Mouse (Mus musculus): ENCODE results near the gene 3110001I22Rik. TPM values are rescaled to one million over a fixed set of nuclear protein-coding genes. Genes with fewer than 3 reads are reported as not detected.
"Not testable (repeated sequence)": the region's sequence is repeated elsewhere in the genome, so short reads cannot be mapped to it uniquely, and the experiment has no call there.

The 3110001I22Rik gene
- 8.2 and 9.0 TPM in 2 replicates for polyA plus RNA-seq (2016; fragmentation: Nextera tagmentation; extraction: Ambion mirVana)

DNA sequence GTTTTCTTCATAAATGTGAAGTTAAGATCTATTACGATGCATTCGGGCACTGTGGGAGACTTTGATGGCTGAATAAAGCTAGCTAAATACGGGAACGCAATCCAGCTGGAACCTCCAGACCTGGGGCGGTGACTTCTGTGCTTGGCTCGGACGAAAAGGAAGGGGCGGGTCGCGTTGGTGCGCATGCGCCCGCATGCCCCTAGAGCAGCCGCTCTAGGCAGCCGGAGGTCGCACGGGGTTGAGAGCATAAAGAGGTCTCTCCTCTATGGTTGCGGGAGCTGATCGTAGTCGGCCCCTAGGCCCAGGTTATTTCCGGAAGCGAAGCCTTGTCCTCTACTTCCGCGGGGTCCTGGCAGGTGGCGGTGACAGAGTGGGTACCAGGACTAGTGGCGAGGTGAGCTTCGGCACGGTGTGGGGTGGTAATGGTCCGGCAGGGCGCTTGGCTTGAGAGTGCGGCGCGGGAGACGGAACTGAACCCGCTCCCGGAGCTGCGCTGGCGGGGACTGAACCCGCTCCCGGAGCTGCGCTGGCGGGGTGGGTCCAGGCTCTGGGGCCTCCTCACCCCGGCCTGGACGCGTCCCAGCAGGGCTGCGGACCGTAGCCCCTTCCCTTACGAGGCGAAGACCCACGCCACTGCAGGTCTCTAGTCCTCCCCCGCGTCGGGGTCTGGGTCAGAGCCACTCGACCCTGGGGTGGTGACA lies at the start of gene 3110001I22Rik, which contains the start of gene Bfar:
3110001I22Rik (plus strand) TSS at position 245 of the 701 bp plus-strand sequence.
Bfar (plus strand) TSS at position 174 of the 701 bp plus-strand sequence.
- Histone ChIP-seq H3K36me3 (peaks cover 6% of the 10 kb centered on the region), H3K27ac (no peak within 1 kb of the TSS), H3K4me3 (peak within 1 kb of the TSS; percentile 96), H3K27me3 (replicated peaks) (no peaks in the 10 kb centered on the region), H3K4me2 (replicated peaks) (peak within 1 kb of the TSS; percentile 87), H3K4me1 (peaks cover 15% of the 10 kb centered on the region), H3K9me3 (no peaks in the 10 kb centered on the region), H3K9ac (peak within 1 kb of the TSS; percentile 94)
- WGBS, result under 1% methylated on average over 54 of the region's 54 CpGs
- peak; percentile 93 for ATAC-seq (ENCODE audit: low FRiP score, low read depth)

DNA sequence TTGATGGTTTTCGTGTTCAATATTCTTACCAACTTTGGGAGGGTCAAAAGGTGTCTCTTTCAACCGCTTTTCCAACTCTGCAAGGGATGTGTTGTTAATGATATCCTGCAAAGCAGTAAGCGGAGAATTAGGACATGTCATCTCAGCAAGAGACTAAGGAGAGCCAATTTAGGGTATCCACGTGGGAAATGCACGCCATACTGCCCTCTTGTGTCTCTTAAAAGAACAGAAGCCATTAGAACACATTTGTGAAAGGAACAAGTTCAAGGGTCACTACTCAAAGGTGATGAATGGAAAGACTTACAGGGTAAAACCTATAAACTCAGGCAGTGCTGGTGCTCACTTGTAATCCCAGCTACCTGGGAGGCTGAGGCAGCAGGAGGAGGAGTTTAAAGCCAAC lies 43.4 kb upstream of the 3110001I22Rik start:
- no peak overlapping the region for H3K4me3 ChIP-seq
- H3K4me1 ChIP-seq, result no peaks in the 10 kb centered on the region
- H3K9ac ChIP-seq, result no peak overlapping the region
- WGBS, result 53% methylated on average over 5 of the region's 5 CpGs
- H3K27me3 ChIP-seq (replicated peaks), result no peaks in the 10 kb centered on the region
- H3K27ac ChIP-seq, result no peak overlapping the region
- no peak for ATAC-seq (ENCODE audit: low FRiP score, low read depth)
- H3K9me3 ChIP-seq, result no peaks in the 10 kb centered on the region
- peaks cover 45% of the 10 kb centered on the region for H3K36me3 ChIP-seq
- no peak overlapping the region for H3K4me2 ChIP-seq (replicated peaks)

DNA sequence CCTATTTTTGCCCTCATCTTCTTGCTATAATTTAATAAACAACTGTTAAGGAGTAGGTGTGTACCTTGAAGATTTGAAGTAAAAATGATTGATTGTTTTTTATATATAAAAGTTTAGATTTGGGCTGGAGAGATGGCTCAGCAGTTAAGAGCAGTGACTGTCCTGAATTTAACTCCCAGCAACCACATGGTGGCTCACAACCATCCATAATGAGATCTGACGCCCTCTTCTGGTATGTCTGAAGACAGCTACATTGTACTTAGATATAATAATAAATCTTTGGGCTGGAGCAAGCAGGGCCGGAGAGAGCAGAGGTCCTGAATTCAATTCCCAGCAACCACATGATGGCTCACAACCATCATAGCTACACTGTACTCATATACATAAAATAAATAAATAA lies 33.5 kb upstream of the 3110001I22Rik start:
- not testable (repeated sequence) for H3K4me1 ChIP-seq; H3K9ac ChIP-seq; H3K4me2 ChIP-seq (replicated peaks); H3K27me3 ChIP-seq (replicated peaks); H3K9me3 ChIP-seq; H3K27ac ChIP-seq; ATAC-seq (ENCODE audit: low FRiP score, low read depth); H3K4me3 ChIP-seq
- 12% methylated on average over 2 of the region's 2 CpGs for WGBS
- H3K36me3 ChIP-seq, result peaks cover 26% of the 10 kb centered on the region

DNA sequence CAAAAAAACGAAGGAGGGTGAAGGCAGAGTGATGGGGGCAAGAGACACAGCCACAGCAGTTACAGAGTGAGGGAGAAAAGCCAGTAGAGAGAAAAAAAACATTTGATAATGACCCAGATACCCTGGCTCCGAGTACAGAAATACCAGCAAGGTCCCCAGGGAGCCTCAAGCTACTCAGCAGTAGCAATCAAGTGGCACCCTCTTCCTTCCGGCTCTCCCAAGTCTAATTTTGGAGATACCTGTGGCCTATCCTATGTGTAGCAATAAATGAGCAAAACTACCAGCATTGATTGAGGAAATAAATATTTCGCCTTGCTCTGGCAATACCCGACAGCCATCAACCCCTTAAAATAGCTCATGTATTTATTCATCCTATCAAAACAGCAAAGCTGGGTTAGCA lies 32.2 kb upstream of the 3110001I22Rik start:
- H3K27me3 ChIP-seq (replicated peaks), result no peaks in the 10 kb centered on the region
- no peaks in the 10 kb centered on the region for H3K4me1 ChIP-seq
- ATAC-seq (ENCODE audit: low FRiP score, low read depth), result no peak
- WGBS, result 89% methylated on average over 5 of the region's 5 CpGs
- H3K27ac ChIP-seq, result no peak overlapping the region
- H3K4me2 ChIP-seq (replicated peaks), result no peak overlapping the region
- H3K9me3 ChIP-seq, result no peaks in the 10 kb centered on the region
- H3K36me3 ChIP-seq, result peaks cover 21% of the 10 kb centered on the region
- H3K9ac ChIP-seq, result no peak overlapping the region
- no peak overlapping the region for H3K4me3 ChIP-seq

DNA sequence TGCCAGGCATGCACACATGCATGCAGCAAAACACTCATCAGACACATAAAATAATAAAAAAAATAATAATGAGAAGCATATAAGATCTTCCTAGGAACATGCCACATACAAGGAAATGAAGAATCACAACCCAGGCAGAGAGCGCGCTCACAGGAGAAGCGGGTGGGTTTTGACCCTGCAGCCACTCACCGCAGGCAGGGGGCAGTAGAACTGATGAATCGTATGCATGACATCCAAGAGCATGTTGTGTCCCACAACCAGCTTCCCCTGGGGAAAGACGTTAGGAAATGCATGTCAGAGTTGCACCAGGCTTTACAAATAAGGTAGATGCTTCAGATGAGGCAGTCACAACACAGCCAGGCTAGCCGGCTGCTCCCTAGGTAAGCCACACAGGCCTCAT lies 31.7 kb upstream of the 3110001I22Rik start:
- Histone ChIP-seq H3K9ac (no peak overlapping the region), H3K4me3 (no peak overlapping the region), H3K4me2 (replicated peaks) (no peak overlapping the region), H3K4me1 (no peaks in the 10 kb centered on the region), H3K36me3 (peaks cover 19% of the 10 kb centered on the region), H3K9me3 (no peaks in the 10 kb centered on the region), H3K27ac (no peak overlapping the region), H3K27me3 (replicated peaks) (no peaks in the 10 kb centered on the region)
- no peak for ATAC-seq (ENCODE audit: low FRiP score, low read depth)
- 75% methylated on average over 7 of the region's 7 CpGs for WGBS

DNA sequence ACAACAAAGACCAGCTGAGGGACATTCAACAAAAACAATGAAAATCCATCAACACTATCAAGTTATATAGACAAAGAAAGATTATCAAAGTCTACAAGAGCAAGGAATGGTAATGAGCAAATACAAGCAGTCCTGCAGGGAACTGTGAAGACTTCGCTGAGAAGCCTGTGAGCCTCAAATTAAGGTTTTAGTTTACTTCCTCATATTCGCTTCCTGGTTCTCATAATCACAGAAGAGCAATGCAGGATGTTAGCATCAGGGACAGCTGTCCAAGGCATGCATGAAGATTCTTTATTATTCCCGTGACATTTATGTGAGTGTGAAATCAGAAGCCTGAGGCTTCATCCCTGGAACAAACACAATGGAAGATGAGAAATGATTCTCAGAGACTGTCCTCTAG lies 27.3 kb upstream of the 3110001I22Rik start:
- Histone ChIP-seq H3K27me3 (replicated peaks) (no peaks in the 10 kb centered on the region), H3K27ac (no peak overlapping the region), H3K4me2 (replicated peaks) (no peak overlapping the region), H3K9me3 (no peaks in the 10 kb centered on the region), H3K4me1 (no peaks in the 10 kb centered on the region), H3K4me3 (no peak overlapping the region), H3K36me3 (peaks cover 20% of the 10 kb centered on the region; the same call in 1 of the 2 replicates), H3K9ac (no peak overlapping the region)
- 87% methylated on average over 3 of the region's 3 CpGs for WGBS
- no peak for ATAC-seq (ENCODE audit: low FRiP score, low read depth)

DNA sequence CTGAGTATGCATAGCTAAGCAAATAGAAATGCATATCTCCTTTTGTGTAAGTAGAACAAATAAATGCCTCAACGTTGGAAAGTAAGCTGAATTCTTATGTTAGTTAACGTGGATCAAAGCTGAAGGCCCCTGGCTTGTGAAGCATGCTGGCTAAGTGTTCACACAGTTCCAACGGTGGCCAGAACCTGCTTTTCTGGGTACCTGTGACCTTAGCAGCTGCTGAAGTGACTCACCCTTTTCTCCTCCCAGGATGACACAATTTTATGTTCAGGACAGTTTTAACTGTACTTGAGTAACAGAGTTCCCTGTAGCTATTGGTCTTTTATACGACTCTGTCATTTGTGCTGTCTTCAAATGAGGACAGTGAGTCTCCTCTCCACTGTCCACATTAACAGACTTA lies 25.8 kb upstream of the 3110001I22Rik start:
- no peak overlapping the region for H3K9ac ChIP-seq
- H3K4me1 ChIP-seq, result no peaks in the 10 kb centered on the region
- H3K4me3 ChIP-seq, result no peak overlapping the region
- no peak overlapping the region for H3K4me2 ChIP-seq (replicated peaks)
- no peaks in the 10 kb centered on the region for H3K9me3 ChIP-seq
- no peak overlapping the region for H3K27ac ChIP-seq
- peaks cover 29% of the 10 kb centered on the region for H3K36me3 ChIP-seq
- no peaks in the 10 kb centered on the region for H3K27me3 ChIP-seq (replicated peaks)
- 91% methylated on average over 4 of the region's 4 CpGs for WGBS
- ATAC-seq (ENCODE audit: low FRiP score, low read depth), result no peak

DNA sequence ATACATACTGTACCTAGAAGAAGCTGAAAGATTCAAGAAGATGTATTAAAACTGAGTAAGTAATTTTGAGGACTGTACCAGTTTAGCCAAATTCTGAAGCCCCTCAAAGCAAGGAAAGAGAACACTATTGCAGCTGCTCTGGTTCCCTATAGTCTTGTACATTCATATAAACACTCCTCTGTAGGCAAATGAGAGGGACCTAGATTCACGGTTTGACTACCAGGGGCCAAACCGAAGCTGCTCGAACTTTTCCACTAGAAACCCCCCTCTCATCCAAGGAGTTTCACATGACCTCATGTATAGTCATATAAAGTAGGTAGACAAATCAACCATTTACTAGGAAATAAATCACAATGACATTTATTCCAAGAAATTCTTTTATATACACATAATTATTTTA lies 12.8 kb upstream of the 3110001I22Rik start:
- Histone ChIP-seq H3K4me2 (replicated peaks) (no peak overlapping the region), H3K4me1 (no peaks in the 10 kb centered on the region), H3K9ac (no peak overlapping the region), H3K27ac (no peak overlapping the region), H3K9me3 (no peaks in the 10 kb centered on the region), H3K4me3 (no peak overlapping the region), H3K36me3 (peaks cover 60% of the 10 kb centered on the region), H3K27me3 (replicated peaks) (no peaks in the 10 kb centered on the region)
- no peak for ATAC-seq (ENCODE audit: low FRiP score, low read depth)
- WGBS, result 91% methylated on average over 3 of the region's 3 CpGs

DNA sequence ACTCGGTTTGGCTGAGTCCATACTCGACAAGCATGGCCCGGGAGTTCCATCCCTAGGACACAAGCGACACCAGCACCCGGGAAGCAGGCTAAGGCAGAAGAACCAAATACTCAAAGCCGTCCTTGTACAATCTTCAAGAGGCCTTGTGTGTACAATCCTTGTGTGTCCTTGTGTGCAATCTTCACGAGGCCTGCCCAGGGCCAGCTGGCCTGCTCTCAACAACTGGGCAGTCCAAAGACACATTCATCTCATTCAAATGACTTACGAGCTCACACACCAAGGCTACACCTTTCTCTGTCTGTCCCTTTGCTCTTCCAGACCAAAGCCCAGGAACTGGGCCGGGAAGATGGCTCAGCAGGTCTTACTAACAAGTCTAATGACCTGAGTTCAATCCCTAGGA lies 11.0 kb upstream of the 3110001I22Rik start:
- ATAC-seq (ENCODE audit: low FRiP score, low read depth), result no peak
- no peaks in the 10 kb centered on the region for H3K4me1 ChIP-seq

DNA sequence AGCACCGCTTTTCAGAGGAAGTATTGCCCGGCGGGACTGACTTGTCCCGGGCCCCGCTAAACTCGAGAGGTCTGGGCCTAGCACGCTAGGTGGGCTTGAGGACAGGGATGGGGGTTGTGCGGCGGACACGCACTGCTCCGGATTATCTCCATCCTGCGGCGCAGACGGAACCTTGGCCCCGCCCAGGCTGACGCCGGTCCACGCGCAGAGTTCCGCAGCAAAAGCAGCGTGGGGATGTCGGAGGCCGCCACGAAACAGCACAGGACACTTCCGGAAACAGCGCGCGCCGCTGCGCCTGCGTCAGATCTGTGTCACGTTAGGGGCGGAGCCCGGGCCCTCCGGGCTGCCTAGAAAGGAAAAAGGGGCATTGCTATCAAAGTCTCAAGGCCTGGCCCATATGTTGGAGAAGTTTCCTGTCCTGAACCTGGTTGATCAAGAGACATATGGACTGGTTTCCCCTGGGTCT lies 3.8 kb upstream of the 3110001I22Rik start, which contains the start of gene Parn:
Parn (minus strand) TSS at position 293 of the 466 bp plus-strand sequence.
- Histone ChIP-seq H3K4me2 (replicated peaks) (peak within 1 kb of the TSS; percentile 86), H3K9ac (peak within 1 kb of the TSS; percentile 72), H3K27ac (0 out of 2 replicates have a peak within 1 kb of the TSS, but pooled peaks have one; percentile 46), H3K4me1 (peaks cover 12% of the 10 kb centered on the region), H3K4me3 (peak within 1 kb of the TSS; percentile 65), H3K36me3 (peaks cover 18% of the 10 kb centered on the region), H3K9me3 (no peaks in the 10 kb centered on the region), H3K27me3 (replicated peaks) (no peaks in the 10 kb centered on the region)
- ATAC-seq (ENCODE audit: low FRiP score, low read depth), result peak; percentile 78
- WGBS, result under 1% methylated on average over 35 of the region's 35 CpGs

More for the DNA sequence above, 11.0 kb upstream of the 3110001I22Rik start:
- Histone ChIP-seq H3K9me3 (no peaks in the 10 kb centered on the region), H3K36me3 (peaks cover 60% of the 10 kb centered on the region), H3K9ac (no peak overlapping the region), H3K4me3 (no peak overlapping the region), H3K27ac (no peak overlapping the region), H3K27me3 (replicated peaks) (no peaks in the 10 kb centered on the region), H3K4me2 (replicated peaks) (no peak overlapping the region)
- 93% methylated on average over 9 of the region's 9 CpGs for WGBS

DNA sequence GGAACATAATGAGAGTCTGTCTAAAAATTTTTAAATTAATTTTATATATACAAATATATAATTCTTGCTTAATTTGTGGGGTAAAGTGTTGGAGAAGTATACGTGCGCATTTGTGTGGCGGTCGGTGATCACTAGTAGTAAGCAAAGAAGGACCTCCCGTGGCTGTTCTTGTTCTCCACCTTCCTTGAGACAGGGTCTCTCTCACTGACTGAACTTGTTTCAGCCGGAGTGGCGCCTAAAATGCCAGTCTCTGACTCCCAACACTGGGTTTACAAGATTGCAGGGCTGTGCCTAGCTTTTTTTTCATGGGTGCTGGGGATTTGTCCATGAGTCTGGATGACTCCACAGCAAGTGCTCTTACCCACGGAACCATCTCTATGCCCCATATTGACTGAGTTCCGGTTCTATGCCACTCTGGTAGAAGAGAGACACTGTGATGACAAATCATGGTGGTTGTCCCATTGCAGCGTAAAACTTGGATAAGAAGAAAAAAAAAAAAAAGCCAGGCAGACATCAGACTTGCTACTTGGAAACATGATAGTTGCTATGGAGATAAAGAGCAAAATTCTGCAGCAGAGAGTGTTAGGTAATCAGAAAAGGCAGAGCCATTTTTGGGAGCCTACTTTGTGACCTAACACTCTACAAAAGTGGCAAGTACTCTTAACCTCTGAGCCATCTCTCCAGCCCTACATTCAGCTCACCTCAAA lies 3.2 kb upstream of the 3110001I22Rik start:
- Histone ChIP-seq H3K9ac (no peak overlapping the region), H3K27ac (no peak overlapping the region), H3K4me1 (peaks cover 15% of the 10 kb centered on the region), H3K4me3 (no peak overlapping the region), H3K36me3 (peaks cover 13% of the 10 kb centered on the region; the same call in 1 of the 2 replicates), H3K4me2 (replicated peaks) (peak overlapping the region; percentile 86), H3K27me3 (replicated peaks) (no peaks in the 10 kb centered on the region), H3K9me3 (no peaks in the 10 kb centered on the region)
- WGBS, result 82% methylated on average over 10 of the region's 10 CpGs
- ATAC-seq (ENCODE audit: low FRiP score, low read depth), result no peak

DNA sequence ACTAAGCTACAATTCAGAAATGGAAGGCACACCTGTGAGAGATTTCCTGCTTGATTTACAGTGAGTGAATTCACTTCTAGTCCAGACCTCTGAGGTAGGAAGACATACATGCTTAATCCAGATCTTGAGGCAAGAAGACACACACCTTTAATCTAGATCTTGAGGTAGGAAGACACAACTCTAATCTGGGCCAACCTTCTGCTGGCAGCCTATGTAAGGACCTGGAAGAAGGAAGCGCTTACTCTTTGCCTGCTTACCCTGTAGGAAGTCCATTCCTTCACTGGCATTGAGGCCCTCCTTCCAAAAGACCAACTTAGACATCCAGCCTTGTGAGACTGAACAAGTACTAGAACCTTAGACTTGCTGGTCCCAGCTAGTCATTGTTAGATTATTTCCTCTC lies 2.4 kb upstream of the 3110001I22Rik start:
- Histone ChIP-seq H3K4me3 (no peak overlapping the region), H3K9me3 (no peaks in the 10 kb centered on the region), H3K4me2 (replicated peaks) (no peak overlapping the region), H3K4me1 (peaks cover 15% of the 10 kb centered on the region), H3K36me3 (peaks cover 12% of the 10 kb centered on the region; the same call in 1 of the 2 replicates), H3K27me3 (replicated peaks) (no peaks in the 10 kb centered on the region), H3K27ac (no peak overlapping the region), H3K9ac (no peak overlapping the region)
- ATAC-seq (ENCODE audit: low FRiP score, low read depth), result no peak
- WGBS, result 86% methylated on average over 1 of the region's 1 CpGs

Measured in neural tube, embryonic 12.5 days (tissue).